Mouse (Mus musculus): ENCODE results near the gene Lrrc40. TPM values are rescaled to one million over a fixed set of nuclear protein-coding genes. Genes with fewer than 3 reads are reported as not detected.
"Not testable (repeated sequence)": the region's sequence is repeated elsewhere in the genome, so short reads cannot be mapped to it uniquely, and the experiment has no call there.

Lrrc40 gene
- total and polyA plus RNA-seq, 2 experiments: 4.1 to 19.3 TPM

DNA sequence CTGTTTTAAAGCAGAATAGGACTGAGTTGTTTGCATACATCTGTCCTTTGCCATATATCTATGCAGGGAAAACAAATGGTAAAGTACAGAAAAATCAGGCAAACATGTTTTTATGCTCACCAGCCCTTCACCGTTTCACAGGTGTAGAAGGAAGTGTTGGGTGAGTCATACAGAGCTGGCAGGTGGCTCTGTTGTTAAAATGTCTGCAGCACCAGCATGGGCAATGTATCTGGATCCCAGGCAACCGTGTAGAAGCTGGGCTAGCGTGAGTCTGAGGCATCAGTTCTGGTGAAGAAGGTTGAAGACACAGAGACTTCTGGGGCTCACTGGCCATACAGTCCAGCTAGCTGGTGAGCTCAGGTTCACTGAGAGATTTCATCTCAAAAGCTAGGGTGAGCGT lies 57.5 kb downstream of the Lrrc40 start:
- H3K36me3 ChIP-seq (ENCODE audit: control insufficient read depth, insufficient read depth, low read length): no peaks in the 10 kb centered on the region
- DNase-seq (ENCODE audit: extremely low read depth, low read depth, low spot score): no peak
- TF ChIP-seq CTCF (IDR thresholded peaks at IDR 0.05; ENCODE audit: low read depth, low read length) (no peak), POLR2A (IDR thresholded peaks at IDR 0.05; ENCODE audit: extremely low read depth, insufficient read depth, low read length) (no peak)
- H3K79me2 ChIP-seq (ENCODE audit: control insufficient read depth, insufficient read depth, low read length): no peaks in the 10 kb centered on the region
- no peak overlapping the region for H3K9ac ChIP-seq (ENCODE audit: low read depth, low read length)
- no peak overlapping the region for H3K4me3 ChIP-seq (ENCODE audit: insufficient read depth, low read depth, low read length)
- no peak overlapping the region for H3K27ac ChIP-seq (replicated peaks; ENCODE audit: insufficient read depth, low read depth, low read length)
- no peaks in the 10 kb centered on the region for H3K4me1 ChIP-seq (ENCODE audit: control insufficient read depth, insufficient read depth, low read length)
- 81% methylated on average over 4 of the region's 4 CpGs for WGBS
- H3K27me3 ChIP-seq (ENCODE audit: control insufficient read depth, insufficient read depth, low read length): no peaks in the 10 kb centered on the region

DNA sequence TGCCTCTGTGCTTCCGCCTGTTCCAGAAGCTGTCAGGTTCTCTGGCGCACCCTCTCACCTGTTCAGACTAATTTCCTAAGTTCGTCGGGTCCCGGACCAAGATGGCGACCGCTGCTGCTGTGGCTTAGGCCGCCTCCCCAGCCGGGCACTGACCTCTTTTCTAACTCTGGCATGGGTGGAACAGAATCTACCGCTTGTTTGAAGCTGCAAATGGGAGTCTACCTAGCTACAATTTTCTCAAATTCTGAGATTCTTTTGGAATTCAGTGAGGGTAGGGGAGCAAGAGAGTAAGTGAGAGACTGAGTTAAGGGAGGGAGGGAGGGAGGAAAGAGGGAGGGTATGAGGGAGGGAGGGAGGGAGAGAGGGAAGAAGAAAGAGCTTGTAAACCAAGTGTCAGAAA lies 65.6 kb downstream of the Lrrc40 start:
- H3K79me2 ChIP-seq (ENCODE audit: control insufficient read depth, insufficient read depth, low read length); H3K36me3 ChIP-seq (ENCODE audit: control insufficient read depth, insufficient read depth, low read length); H3K27me3 ChIP-seq (ENCODE audit: control insufficient read depth, insufficient read depth, low read length); H3K4me3 ChIP-seq (ENCODE audit: insufficient read depth, low read depth, low read length); H3K9ac ChIP-seq (ENCODE audit: low read depth, low read length); H3K27ac ChIP-seq (replicated peaks; ENCODE audit: insufficient read depth, low read depth, low read length); DNase-seq (ENCODE audit: extremely low read depth, low read depth, low spot score); H3K4me1 ChIP-seq (ENCODE audit: control insufficient read depth, insufficient read depth, low read length): not testable (repeated sequence)
- 87% methylated on average over 10 of the region's 10 CpGs for WGBS

DNA sequence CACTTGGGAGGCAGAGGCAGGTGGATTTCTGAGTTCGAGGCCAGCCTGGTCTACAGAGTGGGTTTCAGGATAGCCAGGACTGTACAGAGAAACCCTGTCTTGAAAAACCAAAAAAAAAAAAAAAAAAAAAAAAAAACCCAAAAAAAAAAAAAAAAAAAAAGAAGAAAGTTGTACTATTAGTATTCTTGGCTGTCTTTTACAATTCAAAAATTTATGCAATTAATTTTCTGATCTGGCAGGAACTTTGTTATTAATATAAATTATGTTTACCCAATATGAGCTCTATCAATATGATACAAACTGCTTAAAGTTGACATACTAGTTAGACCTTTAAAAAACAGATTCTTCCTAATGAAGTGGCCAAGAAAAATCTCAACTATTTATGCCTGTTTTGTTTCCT lies 66.1 kb downstream of the Lrrc40 start:
- H3K4me1 ChIP-seq (ENCODE audit: control insufficient read depth, insufficient read depth, low read length); H3K9ac ChIP-seq (ENCODE audit: low read depth, low read length); H3K79me2 ChIP-seq (ENCODE audit: control insufficient read depth, insufficient read depth, low read length); DNase-seq (ENCODE audit: extremely low read depth, low read depth, low spot score); H3K27me3 ChIP-seq (ENCODE audit: control insufficient read depth, insufficient read depth, low read length); H3K4me3 ChIP-seq (ENCODE audit: insufficient read depth, low read depth, low read length); H3K27ac ChIP-seq (replicated peaks; ENCODE audit: insufficient read depth, low read depth, low read length); H3K36me3 ChIP-seq (ENCODE audit: control insufficient read depth, insufficient read depth, low read length): not testable (repeated sequence)
- WGBS: 61% methylated on average over 1 of the region's 1 CpGs

DNA sequence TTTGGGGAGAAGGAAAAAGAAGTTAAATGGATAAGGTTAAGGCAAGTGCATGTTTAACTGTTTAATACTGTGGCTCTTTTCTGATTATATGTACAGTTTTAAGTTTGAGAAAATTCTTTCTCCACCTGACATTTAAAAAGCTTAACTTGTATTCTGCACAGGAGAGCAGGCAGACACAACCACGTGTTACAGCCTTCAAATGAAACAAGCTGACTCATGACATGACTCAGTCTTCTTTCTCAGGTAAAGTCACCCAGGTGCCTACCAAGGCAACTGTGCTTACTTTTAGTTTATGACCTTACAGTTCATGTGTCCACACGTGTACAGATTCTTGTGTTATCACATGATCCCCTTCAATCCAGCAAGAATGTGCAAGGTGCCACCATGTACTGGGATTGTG lies 67.0 kb downstream of the Lrrc40 start:
- H3K4me1 ChIP-seq (ENCODE audit: control insufficient read depth, insufficient read depth, low read length): no peaks in the 10 kb centered on the region
- no peak overlapping the region for H3K4me3 ChIP-seq (ENCODE audit: insufficient read depth, low read depth, low read length)
- TF ChIP-seq POLR2A (IDR thresholded peaks at IDR 0.05; ENCODE audit: extremely low read depth, insufficient read depth, low read length) (no peak), CTCF (IDR thresholded peaks at IDR 0.05; ENCODE audit: low read depth, low read length) (no peak)
- H3K27ac ChIP-seq (replicated peaks; ENCODE audit: insufficient read depth, low read depth, low read length): no peak overlapping the region
- H3K79me2 ChIP-seq (ENCODE audit: control insufficient read depth, insufficient read depth, low read length): no peaks in the 10 kb centered on the region
- 62% methylated on average over 2 of the region's 2 CpGs for WGBS
- no peak overlapping the region for H3K9ac ChIP-seq (ENCODE audit: low read depth, low read length)
- no peaks in the 10 kb centered on the region for H3K27me3 ChIP-seq (ENCODE audit: control insufficient read depth, insufficient read depth, low read length)
- no peaks in the 10 kb centered on the region for H3K36me3 ChIP-seq (ENCODE audit: control insufficient read depth, insufficient read depth, low read length)
- no peak for DNase-seq (ENCODE audit: extremely low read depth, low read depth, low spot score)

DNA sequence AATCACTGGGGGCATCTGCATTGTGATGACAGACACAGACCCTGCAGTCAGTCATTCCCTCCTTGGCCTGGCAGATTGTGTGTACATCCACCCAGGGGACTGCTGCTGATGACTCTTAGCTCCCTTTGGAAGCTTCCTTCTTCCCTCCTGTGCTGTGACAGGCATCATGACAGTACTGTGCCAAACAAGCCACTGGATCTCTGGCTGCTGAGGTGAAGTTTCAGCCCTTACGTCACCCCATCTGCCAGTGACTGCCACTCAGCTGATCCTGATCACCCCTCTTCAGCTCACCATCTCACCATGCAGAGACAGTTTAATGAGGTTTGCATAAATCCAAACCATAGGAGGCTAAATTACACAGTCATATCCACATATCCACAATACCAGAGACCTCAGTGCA lies 68.8 kb downstream of the Lrrc40 start:
- Histone ChIP-seq H3K4me3 (ENCODE audit: insufficient read depth, low read depth, low read length) (no peak overlapping the region), H3K27ac (replicated peaks; ENCODE audit: insufficient read depth, low read depth, low read length) (no peak overlapping the region), H3K79me2 (ENCODE audit: control insufficient read depth, insufficient read depth, low read length) (no peaks in the 10 kb centered on the region), H3K4me1 (ENCODE audit: control insufficient read depth, insufficient read depth, low read length) (no peaks in the 10 kb centered on the region), H3K36me3 (ENCODE audit: control insufficient read depth, insufficient read depth, low read length) (no peaks in the 10 kb centered on the region), H3K9ac (ENCODE audit: low read depth, low read length) (no peak overlapping the region), H3K27me3 (ENCODE audit: control insufficient read depth, insufficient read depth, low read length) (no peaks in the 10 kb centered on the region)
- WGBS: 83% methylated on average over 1 of the region's 1 CpGs
- DNase-seq (ENCODE audit: extremely low read depth, low read depth, low spot score): no peak
- TF ChIP-seq CTCF (IDR thresholded peaks at IDR 0.05; ENCODE audit: low read depth, low read length) (no peak), POLR2A (IDR thresholded peaks at IDR 0.05; ENCODE audit: extremely low read depth, insufficient read depth, low read length) (no peak)

Other genes starting within 250 kb of the Lrrc40 start
- 1,116 and 1,443 TPM in 2 replicates for gene Cth, start 111.6 kb upstream of the Lrrc40 start, total RNA-seq (2014; rRNA removed)
- 446 and 569 TPM in 2 replicates for gene Cth, start 111.6 kb upstream of the Lrrc40 start, polyA plus RNA-seq (2012; rRNA removed)
- gene Ankrd13c, start 89.4 kb upstream of the Lrrc40 start, total RNA-seq (2014; rRNA removed): 20.4 and 21.2 TPM in 2 replicates
- gene Ankrd13c, start 89.4 kb upstream of the Lrrc40 start, polyA plus RNA-seq (2012; rRNA removed): 7.5 and 9.0 TPM in 2 replicates
- 52.6 and 53.8 TPM in 2 replicates for gene Srsf11, start within 50 bp of the Lrrc40 start, total RNA-seq (2014; rRNA removed)
- 84.9 and 130 TPM in 2 replicates for gene Srsf11, start within 50 bp of the Lrrc40 start, polyA plus RNA-seq (2012; rRNA removed)

Measured in liver, adult 2 months (tissue).